Mouse (Mus musculus) liver, embryonic 14.5 days (tissue): ENCODE measurements around the gene Smyd3. TPM values are rescaled to one million over a fixed set of nuclear protein-coding genes. Genes with fewer than 3 reads are reported as not detected.
"Not testable (repeated sequence)": the region's sequence is repeated elsewhere in the genome, so short reads cannot be mapped to it uniquely, and the experiment has no call there.

ENCODE experiments used
- ATAC-seq: fragments of 200-750 bp; cut with Nextera tagmentation; 2 replicates; pipeline ENCODE4 v1.8.0; 2017; ENCODE audit warnings: moderate number of reproducible peaks, mild to moderate bottlenecking, moderate library complexity; ENCODE audit not compliant: insufficient read depth
- DNase-seq, 3 experiments: peaks; one replicate each; pipeline ENCODE4 v3.0.0-alpha.2; 2012 to 2013; ENCODE audit warnings: low read depth in 3 of 3, low spot score in 3 of 3
- H3K27ac ChIP-seq: fragments of 300-500 bp; sonication (generic); 2 replicates; pipeline ENCODE4 v1.5.1; 2014; ENCODE audit warnings: moderate library complexity, mild to moderate bottlenecking, control low read depth, inconsistent platforms
- H3K27me3 ChIP-seq: fragments of 300-500 bp; sonication (generic); 2 replicates; pipeline ENCODE4 v1.6.1; 2014; ENCODE audit warnings: mild to moderate bottlenecking, low read length, moderate library complexity; ENCODE audit not compliant: control insufficient read depth, insufficient read depth
- H3K36me3 ChIP-seq: fragments of 300-500 bp; sonication (generic); replicated peaks from 2 replicates; pipeline ENCODE4 v1.6.1; 2014; ENCODE audit warnings: low read depth; ENCODE audit not compliant: control insufficient read depth, insufficient read depth
- H3K4me1 ChIP-seq, 2 experiments: fragments of 200-500 bp in 1 of 2; fragments of 300-500 bp in 1 of 2; sonication (generic) in 1 of 2; replicated peaks; 2 replicates each; pipeline ENCODE4 v1.6.1; 2012 to 2014; ENCODE audit warnings: antibody characterized with exemption in 1 of 2, inconsistent platforms in 1 of 2, low read length in 1 of 2; ENCODE audit not compliant: control insufficient read depth in 2 of 2, insufficient read depth in 2 of 2
- H3K4me2 ChIP-seq: fragments of 300-500 bp; sonication (generic); 2 replicates; pipeline ENCODE4 v1.6.1; 2014; ENCODE audit warnings: low read depth, mild to moderate bottlenecking, control low read depth, moderate library complexity
- H3K4me3 ChIP-seq, 2 experiments: fragments of 200-500 bp in 1 of 2; fragments of 300-500 bp in 1 of 2; sonication (generic) in 1 of 2; 2 replicates each; pipeline ENCODE4 v1.5.1; 2012 to 2014; ENCODE audit warnings: low read depth in 2 of 2, low read length in 2 of 2, mild to moderate bottlenecking in 2 of 2, control low read depth in 1 of 2, inconsistent platforms in 1 of 2, moderate library complexity in 1 of 2; ENCODE audit not compliant: insufficient read depth in 1 of 2
- H3K9ac ChIP-seq: fragments of 300-500 bp; sonication (generic); replicated peaks from 2 replicates; pipeline ENCODE4 v1.6.1; 2014; ENCODE audit warnings: mild to moderate bottlenecking, control low read depth, moderate library complexity
- H3K9me3 ChIP-seq: fragments of 300-500 bp; sonication (generic); 2 replicates; pipeline ENCODE4 v1.6.1; 2016; ENCODE audit warnings: low read length, mixed read lengths; ENCODE audit not compliant: control insufficient read depth
- CTCF ChIP-seq: IDR thresholded peaks from 2 replicates; pipeline ENCODE4 v1.5.1; 2016; ENCODE audit warnings: antibody characterized with exemption, low read depth, control low read depth
- EP300 ChIP-seq: IDR thresholded peaks from 2 replicates; pipeline ENCODE4 v1.6.1; 2016; ENCODE audit warnings: antibody characterized with exemption, low read depth
- WGBS: fragments of 180-500 bp; shearing (Covaris S2); extraction: QIAGEN DNeasy Blood & Tissue Kit; methylation state at CpG from one replicate; pipeline ENCODE4 v1.1.7; 2014; ENCODE audit not compliant: insufficient replicate concordance; 5-methylcytosine and 5-hydroxymethylcytosine counted together
- polyA plus RNA-seq, 2 experiments: library from polyadenylated mRNA; depleted of rRNA in 1 of 2; stranded (reverse) in 1 of 2; unstranded in 1 of 2; fragments of >200 nt; fragmentation: Nextera tagmentation in 1 of 2; extraction: Ambion mirVana in 1 of 2; gene quantifications; 2 replicates each; pipeline versions ENCODE4 v1.2.1 to v1.2.3; 2012 to 2014

Smyd3 gene
- polyA plus RNA-seq, 2 experiments: 2.6 to 6.6 TPM

GRCm38 (mm10) chr1:179170555-179170954, 347.3 kb downstream of the Smyd3 start:
- 72% methylated on average over 8 of the region's 8 CpGs for WGBS
- no peaks in the 10 kb centered on the region for H3K36me3 ChIP-seq

GRCm38 (mm10) chr1:179169749-179170148, 348.1 kb downstream of the Smyd3 start:
- no peaks in the 10 kb centered on the region for H3K36me3 ChIP-seq
- H3K4me3 ChIP-seq: no peak overlapping the region
- DNase-seq (peak; percentile 10 to 49 (median 16)), ATAC-seq (peak; percentile 84)
- no peak for TF ChIP-seq CTCF
- TF ChIP-seq EP300: peak; percentile 40; the same call in 1 of the 2 replicates
- H3K4me2 ChIP-seq: no peak overlapping the region
- H3K9ac ChIP-seq: no peak overlapping the region
- H3K27me3 ChIP-seq: no peaks in the 10 kb centered on the region
- WGBS: 4% methylated on average over 3 of the region's 3 CpGs
- H3K4me1 ChIP-seq: peaks cover 0 to 2% of the 10 kb centered on the region in 2 experiments; a peak in 2 of 4 replicates
- H3K9me3 ChIP-seq: no peaks in the 10 kb centered on the region
- H3K27ac ChIP-seq: no peak overlapping the region

More at GRCm38 (mm10) chr1:179170555-179170954, 347.3 kb downstream of the Smyd3 start:
- TF ChIP-seq EP300 (no peak), CTCF (no peak)
- ATAC-seq: no peak
- Histone ChIP-seq H3K9ac (no peak overlapping the region), H3K9me3 (no peaks in the 10 kb centered on the region), H3K27me3 (no peaks in the 10 kb centered on the region), H3K4me2 (no peak overlapping the region), H3K27ac (no peak overlapping the region), H3K4me3 (no peak overlapping the region), H3K4me1 (peaks cover 0 to 2% of the 10 kb centered on the region in 2 experiments; a peak in 2 of 4 replicates)
- no peak for DNase-seq

- no peak overlapping the region for H3K4me2 ChIP-seq
- DNase-seq (no peak), ATAC-seq (no peak)
- H3K27me3 ChIP-seq: no peaks in the 10 kb centered on the region
- no peak overlapping the region for H3K9ac ChIP-seq
- peaks cover 0 to 2% of the 10 kb centered on the region in 2 experiments; a peak in 2 of 4 replicates for H3K4me1 ChIP-seq
- H3K36me3 ChIP-seq: no peaks in the 10 kb centered on the region
- no peaks in the 10 kb centered on the region for H3K9me3 ChIP-seq
- TF ChIP-seq CTCF (no peak), EP300 (no peak)
- no peak overlapping the region for H3K4me3 ChIP-seq
- WGBS: 74% methylated on average over 10 of the region's 10 CpGs
- no peak overlapping the region for H3K27ac ChIP-seq
Measured at GRCm38 (mm10) chr1:179169161-179169560, 348.7 kb downstream of the Smyd3 start.

GRCm38 (mm10) chr1:179164219-179164618, 353.6 kb downstream of the Smyd3 start:
- WGBS: 62% methylated on average over 5 of the region's 5 CpGs

GRCm38 (mm10) chr1:179162752-179163151, 355.1 kb downstream of the Smyd3 start:
- H3K9ac ChIP-seq, H3K4me1 ChIP-seq, H3K27ac ChIP-seq, H3K4me2 ChIP-seq, H3K9me3 ChIP-seq, H3K4me3 ChIP-seq, H3K27me3 ChIP-seq, DNase-seq, ATAC-seq, H3K36me3 ChIP-seq: not testable (repeated sequence)
- WGBS: 63% methylated on average over 1 of the region's 1 CpGs

More at GRCm38 (mm10) chr1:179164219-179164618, 353.6 kb downstream of the Smyd3 start:
- H3K27ac ChIP-seq, H3K9me3 ChIP-seq, DNase-seq, H3K4me3 ChIP-seq, H3K27me3 ChIP-seq, ATAC-seq, H3K9ac ChIP-seq, H3K4me1 ChIP-seq, H3K36me3 ChIP-seq, H3K4me2 ChIP-seq: not testable (repeated sequence)
